Mouse (Mus musculus): ENCODE data around the gene Gm20388. TPM values are rescaled to one million over a fixed set of nuclear protein-coding genes. Genes with fewer than 3 reads are reported as not detected.

Gm20388 gene
- total RNA-seq, 2 experiments from 2014 or later = 8.8 TPM

DNA sequence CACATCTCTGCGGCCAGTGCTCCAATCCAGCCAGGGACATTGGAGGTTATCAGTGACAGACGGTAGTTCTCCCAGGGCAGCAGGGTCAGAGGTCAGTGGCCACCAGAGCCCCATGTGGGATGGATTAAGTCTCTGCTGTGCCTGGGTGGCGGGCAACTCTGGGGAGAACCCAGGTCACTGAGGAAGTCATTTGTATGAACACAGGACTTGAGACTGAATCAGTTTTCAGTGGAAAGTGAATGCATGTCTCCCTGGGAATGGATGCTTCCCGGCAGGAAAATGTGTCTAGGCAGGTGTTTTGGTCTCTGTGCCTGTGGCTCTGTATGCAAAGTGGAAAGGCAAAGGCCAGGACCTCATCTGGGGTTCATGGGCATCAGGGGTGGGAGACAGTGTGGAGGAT, 922.6 kb downstream of the Gm20388 start:
- DNase-seq (ENCODE audit: extremely low spot score in 1 of 2, low spot score in 1 of 2) = no peak

DNA sequence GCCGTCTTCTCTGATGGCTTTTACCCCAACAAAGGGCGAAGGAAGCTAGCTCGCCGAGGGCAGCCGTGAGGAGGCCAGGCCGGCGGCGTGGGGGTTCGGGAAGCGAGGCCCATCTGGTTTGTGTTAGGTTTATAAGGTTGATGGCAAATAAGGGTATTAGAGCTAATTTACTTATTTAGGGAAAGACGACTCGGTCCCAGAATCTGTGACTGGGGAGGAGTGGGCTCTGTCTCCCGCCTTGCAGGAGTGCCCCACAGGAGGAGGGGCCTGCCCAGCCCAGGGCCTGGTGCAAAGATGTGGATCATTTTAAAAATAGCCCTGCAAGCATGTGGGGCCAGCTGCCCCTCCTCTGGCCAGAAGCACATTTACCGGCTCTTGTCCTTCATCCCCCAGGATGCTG, 928.4 kb downstream of the Gm20388 start:
- no peak for DNase-seq (ENCODE audit: extremely low spot score in 1 of 2, low spot score in 1 of 2)

DNA sequence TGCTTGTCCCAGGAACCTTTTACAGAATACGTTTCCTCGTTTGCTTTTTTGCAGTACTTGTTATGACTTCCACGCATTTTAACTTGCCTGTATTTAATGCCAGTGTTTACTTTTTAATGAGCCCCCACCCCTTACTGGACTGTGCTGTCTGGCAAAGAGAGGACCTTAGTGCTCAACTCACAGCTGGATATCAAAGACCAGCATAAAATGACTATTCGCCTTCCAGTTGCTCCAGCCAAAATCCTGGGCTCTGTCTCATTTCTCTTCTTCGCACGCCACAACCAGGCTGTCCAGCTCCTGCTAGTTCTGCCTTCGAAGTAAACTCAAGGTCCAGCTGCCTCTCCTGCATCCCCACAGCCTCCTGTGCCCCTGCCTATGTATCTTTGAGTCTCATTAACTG, 932.4 kb downstream of the Gm20388 start:
- DNase-seq (ENCODE audit: extremely low spot score in 1 of 2, low spot score in 1 of 2) = no peak

DNA sequence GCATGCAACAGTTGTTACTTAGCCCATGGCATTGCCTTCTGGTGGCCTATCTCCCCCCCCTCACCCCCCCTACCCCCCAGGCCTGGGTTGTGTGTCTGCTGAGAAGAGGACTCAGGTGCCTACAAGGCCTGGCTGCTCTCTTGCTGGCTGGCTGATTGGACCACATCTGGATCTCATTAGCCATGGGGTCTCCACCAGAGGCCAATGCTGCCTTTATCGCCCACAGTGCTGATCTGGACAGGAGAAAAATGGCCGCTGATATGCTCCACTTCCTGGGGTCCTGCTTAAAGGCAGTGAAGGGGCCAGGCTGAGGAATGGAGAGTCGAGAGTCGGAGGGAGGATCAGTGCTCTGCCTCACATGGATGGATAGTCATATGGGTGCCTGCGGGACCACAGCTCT, 935.4 kb downstream of the Gm20388 start:
- DNase-seq (ENCODE audit: extremely low spot score in 1 of 2, low spot score in 1 of 2) = no peak

DNA sequence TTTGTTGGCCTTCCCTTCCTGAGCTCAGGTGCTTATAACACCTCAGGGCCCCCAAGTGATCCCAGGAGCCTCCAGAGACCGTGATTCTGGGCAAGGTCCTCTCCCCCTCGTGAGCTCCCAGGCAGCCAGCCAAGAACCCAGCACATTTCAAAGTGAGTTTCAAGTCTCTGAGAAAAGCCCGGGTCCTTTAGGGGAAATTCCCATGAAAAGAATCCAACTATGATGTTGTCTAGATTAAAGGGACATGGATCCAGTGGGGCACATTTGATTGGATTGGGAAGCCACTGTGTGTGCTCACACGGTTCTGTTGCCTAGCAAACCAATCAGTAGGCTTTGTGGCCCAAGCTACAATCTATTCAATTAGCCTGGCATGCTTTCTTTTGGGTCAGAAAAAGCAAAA, 936.6 kb downstream of the Gm20388 start:
- no peak for DNase-seq (ENCODE audit: extremely low spot score in 1 of 2, low spot score in 1 of 2)

- DNase-seq (ENCODE audit: extremely low spot score in 1 of 2, low spot score in 1 of 2) = no peak
Measured at GRCm38 (mm10) chr8:120847735-120848134, 937.1 kb downstream of the Gm20388 start.

DNA sequence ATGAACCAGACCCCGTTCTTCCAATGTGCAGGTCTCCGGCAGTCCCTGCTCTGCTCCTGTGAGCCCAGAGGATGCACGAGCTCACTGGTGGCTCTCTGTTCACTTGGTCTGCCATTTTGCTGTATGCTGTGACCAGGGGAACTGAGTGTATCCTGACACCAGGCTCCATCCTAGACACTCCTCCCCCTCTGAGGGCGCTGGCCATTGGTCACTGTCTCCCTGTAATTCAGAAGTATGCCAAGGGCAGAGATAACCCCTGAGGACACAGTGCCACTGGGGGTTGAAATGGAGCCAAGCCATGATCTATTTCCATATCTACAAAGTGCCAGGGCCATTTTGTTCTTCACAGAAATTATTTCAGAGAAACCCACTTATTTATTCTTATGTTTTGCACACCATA, 937.8 kb downstream of the Gm20388 start:
- no peak for DNase-seq (ENCODE audit: extremely low spot score in 1 of 2, low spot score in 1 of 2)

GRCm38 (mm10) chr8:120851411-120851810, 940.8 kb downstream of the Gm20388 start:
- no peak for DNase-seq (ENCODE audit: extremely low spot score in 1 of 2, low spot score in 1 of 2)

DNA sequence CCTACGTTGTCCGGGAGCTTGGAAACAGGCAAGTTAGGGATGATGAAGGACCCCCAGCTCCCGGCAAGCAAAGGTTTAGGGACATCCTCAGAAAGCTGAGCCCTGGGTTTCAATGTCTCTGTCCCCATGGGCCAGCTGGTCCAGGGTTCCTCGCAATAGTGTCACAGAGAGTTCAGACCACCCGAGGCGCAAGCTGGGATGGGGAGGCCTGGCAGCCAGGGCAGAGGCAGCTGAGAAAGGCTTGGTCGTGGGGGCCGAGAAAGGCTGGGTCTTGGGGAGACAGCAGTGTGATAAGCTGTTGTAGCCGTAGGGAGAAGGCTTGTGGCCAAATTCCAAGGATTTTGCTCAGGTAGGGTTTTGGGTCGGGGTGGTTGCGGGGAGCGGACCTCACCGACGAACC, 949.2 kb downstream of the Gm20388 start:
- DNase-seq (ENCODE audit: extremely low spot score in 1 of 2, low spot score in 1 of 2) = no peak

- DNase-seq (ENCODE audit: extremely low spot score in 1 of 2, low spot score in 1 of 2) = no peak
Measured at GRCm38 (mm10) chr8:120860423-120861126, 949.9 kb downstream of the Gm20388 start.

GRCm38 (mm10) chr8:120863683-120864082, 953.0 kb downstream of the Gm20388 start:
- no peak for DNase-seq (ENCODE audit: extremely low spot score in 1 of 2, low spot score in 1 of 2)

- DNase-seq (ENCODE audit: extremely low spot score in 1 of 2, low spot score in 1 of 2) = no peak
Measured at GRCm38 (mm10) chr8:120867386-120867785, 956.7 kb downstream of the Gm20388 start.

GRCm38 (mm10) chr8:120872661-120873060, 962.0 kb downstream of the Gm20388 start:
- no peak for DNase-seq (ENCODE audit: extremely low spot score in 1 of 2, low spot score in 1 of 2)

DNA sequence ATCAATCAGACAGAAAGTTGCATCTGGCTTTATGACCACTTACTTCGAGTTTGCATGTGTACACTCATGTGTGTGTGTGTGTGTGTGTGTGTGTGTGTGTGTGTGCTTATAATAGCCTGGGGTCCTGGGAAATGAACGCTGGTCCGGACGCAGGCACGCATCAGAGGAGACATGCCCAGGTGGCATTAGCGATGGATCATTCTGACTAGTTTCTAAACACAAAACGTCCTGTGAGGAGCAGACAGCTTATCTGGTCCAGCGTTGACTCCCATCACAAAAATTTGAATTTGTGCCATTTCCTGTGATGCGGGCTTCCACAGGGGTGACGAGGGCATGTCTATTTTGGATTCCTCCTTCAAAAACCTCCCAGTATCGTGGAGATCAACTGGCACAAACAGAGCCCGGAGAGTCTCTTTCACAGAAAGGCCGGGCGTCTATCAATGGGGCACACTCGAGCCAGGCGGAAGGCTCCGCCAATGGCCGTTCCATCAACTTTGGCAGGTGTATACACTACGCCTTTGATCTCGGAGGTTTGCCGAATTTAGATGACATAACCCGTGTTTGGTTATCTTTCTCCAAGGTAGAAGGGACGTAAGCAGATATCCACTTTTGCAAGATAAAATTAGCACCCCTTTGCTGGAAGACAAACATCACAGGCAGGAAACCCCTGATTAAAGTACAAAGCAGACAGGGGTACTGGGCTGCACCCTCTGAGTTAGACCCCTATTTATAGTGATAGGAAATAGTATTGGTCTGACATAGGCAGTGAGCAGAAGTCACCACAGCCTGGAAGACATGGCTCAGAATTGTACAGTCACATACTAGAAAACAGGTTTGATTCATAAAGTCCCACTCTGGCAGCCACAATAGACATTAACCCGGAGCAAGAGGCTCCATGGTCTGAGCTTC, 965.6 kb downstream of the Gm20388 start:
- no peak for DNase-seq (ENCODE audit: extremely low spot score in 1 of 2, low spot score in 1 of 2)

DNA sequence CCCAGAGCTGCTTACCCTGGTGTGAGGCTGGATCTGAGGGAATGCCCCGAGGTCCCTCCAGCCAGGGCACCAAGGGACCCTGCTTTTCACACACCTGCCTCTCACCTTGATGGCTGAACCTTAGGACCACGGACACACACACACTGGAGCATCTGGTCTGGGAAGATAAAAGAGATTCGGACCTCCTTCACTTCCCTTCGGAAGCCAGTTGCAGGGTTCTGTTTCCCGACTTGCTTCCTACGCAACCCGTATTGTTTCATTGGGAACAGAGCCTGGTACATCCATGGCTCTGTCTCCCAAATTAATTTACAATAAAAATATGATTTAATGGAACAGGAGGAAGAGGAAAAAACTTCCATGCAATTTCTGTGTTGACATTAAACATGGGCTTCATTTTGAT, 966.4 kb downstream of the Gm20388 start:
- DNase-seq (ENCODE audit: extremely low spot score in 1 of 2, low spot score in 1 of 2) = no peak

DNA sequence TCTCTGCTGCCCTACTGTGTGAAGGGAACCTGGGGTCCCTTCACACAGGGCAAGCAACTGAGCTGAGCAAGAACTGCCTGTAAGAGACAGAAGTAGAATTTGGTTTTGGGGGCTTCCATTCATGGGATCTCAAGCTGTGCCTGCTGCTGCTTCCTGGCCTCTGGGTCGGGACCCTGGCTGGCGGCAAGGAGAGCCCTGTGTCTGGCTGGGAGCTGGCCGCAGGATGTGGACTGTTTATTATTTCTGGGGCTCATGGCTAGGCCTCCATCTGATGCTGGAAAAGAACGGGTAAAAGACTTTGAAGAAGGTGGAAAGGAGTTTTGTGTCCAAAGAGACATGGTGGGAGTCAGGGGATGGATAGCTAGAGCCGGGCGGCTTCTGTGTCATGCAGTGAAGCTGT, 969.3 kb downstream of the Gm20388 start:
- no peak for DNase-seq (ENCODE audit: extremely low spot score in 1 of 2, low spot score in 1 of 2)

- DNase-seq (ENCODE audit: extremely low spot score in 1 of 2, low spot score in 1 of 2) = no peak
Measured at GRCm38 (mm10) chr8:120881634-120882033, 971.0 kb downstream of the Gm20388 start.

- DNase-seq (ENCODE audit: extremely low spot score in 1 of 2, low spot score in 1 of 2) = no peak
Measured at GRCm38 (mm10) chr8:120882657-120883056, 972.0 kb downstream of the Gm20388 start.

DNA sequence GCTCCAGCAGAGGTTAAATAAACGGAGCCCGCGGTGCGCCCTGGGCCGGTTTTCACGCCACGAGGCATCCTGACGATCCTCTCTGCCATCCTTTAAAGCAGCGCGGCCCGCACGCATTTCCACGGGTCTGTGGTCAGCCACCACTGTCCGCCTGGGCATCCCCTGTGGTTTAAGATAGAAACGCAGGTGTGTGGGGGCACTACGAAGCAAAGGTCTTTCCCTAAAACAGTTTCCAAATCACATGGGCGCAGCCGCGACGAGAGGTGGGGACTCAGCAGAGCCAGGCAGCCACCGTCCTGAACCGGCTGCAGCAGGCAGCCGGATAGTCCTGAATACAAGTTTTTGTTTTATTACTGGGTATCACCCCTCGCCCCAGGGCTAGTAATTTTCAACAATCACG, 972.7 kb downstream of the Gm20388 start:
- no peak for DNase-seq (ENCODE audit: extremely low spot score in 1 of 2, low spot score in 1 of 2)

DNA sequence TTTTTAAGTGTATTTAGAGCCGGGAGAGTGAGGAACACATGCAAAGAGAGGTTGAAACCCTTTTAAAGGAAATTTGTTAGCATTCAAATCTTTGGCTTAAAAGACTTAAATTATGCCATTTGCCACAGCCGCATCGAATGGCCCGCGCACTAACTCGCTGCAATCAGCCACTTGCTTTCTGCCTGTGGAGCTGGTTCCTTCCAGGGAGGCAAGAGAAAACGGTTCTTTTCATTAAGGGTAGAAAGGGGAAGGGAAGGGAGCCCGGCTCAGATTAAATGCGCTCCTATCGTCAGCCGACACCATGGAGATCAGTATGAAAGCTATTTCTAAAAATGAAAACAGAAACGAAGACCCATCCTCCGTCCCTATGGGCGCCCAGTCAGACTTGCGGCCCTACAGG, 973.2 kb downstream of the Gm20388 start:
- DNase-seq (ENCODE audit: extremely low spot score in 1 of 2, low spot score in 1 of 2) = no peak

GRCm38 (mm10) chr8:120884881-120885280, 974.2 kb downstream of the Gm20388 start:
- no peak for DNase-seq (ENCODE audit: extremely low spot score in 1 of 2, low spot score in 1 of 2)

GRCm38 (mm10) chr8:120887254-120887653, 976.6 kb downstream of the Gm20388 start:
- DNase-seq (ENCODE audit: extremely low spot score in 1 of 2, low spot score in 1 of 2) = no peak
